Mouse (Mus musculus) CH12.LX (cell line): ENCODE measurements around the gene Zfp459.
A peak's percentile ranks its signal among the peaks of the same experiment; 100 is the strongest.

Experiments
- BHLHE40 ChIP-seq: IDR thresholded peaks from 2 replicates; pipeline ENCODE4 v1.6.1; 2011; ENCODE audit warnings: mild to moderate bottlenecking, low read depth, low read length, improper control_type of control experiment
- CHD2 ChIP-seq: IDR thresholded peaks from 2 replicates; pipeline ENCODE4 v1.6.1; 2011; ENCODE audit warnings: low read length, improper control_type of control experiment
- CTCF ChIP-seq, 2 experiments: IDR thresholded peaks in 1 of 2; conservative IDR thresholded peaks in 1 of 2; 2 replicates each; pipeline ENCODE4 v1.5.1; 2011 to 2012; ENCODE audit warnings: low read depth in 2 of 2, low read length in 2 of 2, improper control_type of control experiment in 1 of 2, inconsistent platforms in 1 of 2, mild to moderate bottlenecking in 1 of 2, moderate library complexity in 1 of 2
- EP300 ChIP-seq: IDR thresholded peaks from 2 replicates; pipeline ENCODE4 v1.6.1; 2011; ENCODE audit warnings: low read length, improper control_type of control experiment
- JUN ChIP-seq: IDR thresholded peaks from 2 replicates; pipeline ENCODE4 v1.6.1; 2011; ENCODE audit warnings: low read depth, mild to moderate bottlenecking, low read length, improper control_type of control experiment, moderate library complexity; ENCODE audit not compliant: insufficient read depth
- MAZ ChIP-seq: IDR thresholded peaks from 2 replicates; pipeline ENCODE4 v1.6.1; 2012; ENCODE audit warnings: low read depth, mild to moderate bottlenecking, inconsistent platforms, low read length, improper control_type of control experiment, moderate library complexity
- MXI1 ChIP-seq: IDR thresholded peaks from 2 replicates; pipeline ENCODE4 v1.6.1; 2011; ENCODE audit warnings: mild to moderate bottlenecking, low read depth, low read length, improper control_type of control experiment
- NELFE ChIP-seq: IDR thresholded peaks from 2 replicates; pipeline ENCODE4 v1.6.1; 2011; ENCODE audit warnings: low read depth, low read length, improper control_type of control experiment
- POLR2A ChIP-seq: IDR thresholded peaks from 2 replicates; pipeline ENCODE4 v1.6.1; 2011; ENCODE audit warnings: low read depth, mild to moderate bottlenecking, improper control_type of control experiment, low read length
- RCOR1 ChIP-seq: conservative IDR thresholded peaks from 2 replicates; pipeline ENCODE4 v1.6.1; 2012; ENCODE audit warnings: low read depth, mild to moderate bottlenecking, inconsistent platforms, low read length, improper control_type of control experiment
- SMC3 ChIP-seq: IDR thresholded peaks from 2 replicates; pipeline ENCODE4 v1.6.1; 2011; ENCODE audit warnings: low read depth, low read length, improper control_type of control experiment
- USF1 ChIP-seq: IDR thresholded peaks from 2 replicates; pipeline ENCODE4 v1.6.1; 2014; ENCODE audit warnings: low read depth, mild to moderate bottlenecking, inconsistent platforms, low read length, improper control_type of control experiment
- USF2 ChIP-seq: conservative IDR thresholded peaks from 2 replicates; pipeline ENCODE4 v1.6.1; 2011; ENCODE audit warnings: low read depth, low read length, improper control_type of control experiment
- ZNF384 ChIP-seq: IDR thresholded peaks from 2 replicates; pipeline ENCODE4 v1.6.1; 2012; ENCODE audit warnings: low read depth, low read length, improper control_type of control experiment, inconsistent platforms

DNA sequence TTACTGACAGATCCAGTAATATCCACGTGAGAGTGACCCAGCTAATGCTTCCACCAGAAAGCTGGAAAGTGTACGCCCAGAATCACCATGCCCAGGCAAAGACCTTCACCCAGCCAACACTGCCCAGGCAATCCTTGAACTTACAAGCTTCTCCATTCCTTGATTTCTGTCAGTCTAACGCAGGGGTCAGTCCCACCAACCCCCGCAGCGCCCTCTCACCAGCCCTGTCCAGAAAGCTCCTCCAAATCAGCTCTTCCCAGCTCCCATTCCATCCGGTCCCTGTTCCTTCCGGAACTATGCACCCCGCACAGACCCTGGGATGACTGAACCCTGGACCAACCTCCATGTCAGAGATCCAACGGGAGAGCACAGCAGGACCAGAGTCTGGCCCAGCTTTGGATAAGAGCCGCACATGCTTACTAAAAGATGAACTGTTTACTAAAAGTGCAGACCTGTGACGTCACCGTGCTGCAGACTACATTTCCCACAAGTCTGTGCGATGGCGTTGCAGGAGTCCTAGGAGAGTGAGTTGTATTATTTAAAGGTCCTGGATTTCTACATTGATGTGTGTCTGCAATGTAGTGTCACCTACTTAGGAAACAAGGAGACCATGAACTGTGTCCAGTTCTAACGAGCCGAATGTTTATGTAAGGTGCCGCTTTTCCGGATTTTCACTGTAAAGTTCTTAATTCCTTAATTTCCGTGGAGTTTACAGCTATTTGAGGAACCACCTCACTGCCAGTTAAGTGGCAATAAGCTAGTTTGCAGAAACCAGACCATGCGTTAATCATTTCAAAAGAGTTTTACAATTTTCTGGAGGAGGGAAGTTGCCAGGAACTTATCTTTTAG is 30.2 kb upstream of the Zfp459 start, which contains the start of gene Zfp874a:
- TF ChIP-seq CTCF (conservative IDR thresholded peaks at IDR 0.05 in 1 of 2, IDR thresholded peaks at IDR 0.05 in 1 of 2; ENCODE audit: low read depth in 2 of 2, low read length in 2 of 2) (no peak), POLR2A (peak; percentile 42), CHD2 (no peak), MXI1 (peak; percentile 93), MAZ (0 out of 2 replicates have a peak, but pooled peaks have one; percentile 27), ZNF384 (no peak), SMC3 (no peak), RCOR1 (0 out of 2 replicates have a peak, but pooled peaks have one; percentile 19), JUN (peak; percentile 40; the same call in 1 of the 2 replicates), NELFE (peak; percentile 43; the same call in 1 of the 2 replicates), USF1 (no peak), EP300 (no peak), BHLHE40 (0 out of 2 replicates have a peak, but pooled peaks have one; percentile 12), USF2 (no peak)
